Mouse (Mus musculus): ENCODE results near the gene Gm5168. TPM values are rescaled to one million over a fixed set of nuclear protein-coding genes. Genes with fewer than 3 reads are reported as not detected.
"Not testable (repeated sequence)": the region's sequence is repeated elsewhere in the genome, so short reads cannot be mapped to it uniquely, and the experiment has no call there.

The Gm5168 gene
- polyA plus RNA-seq (2016; fragmentation: Nextera tagmentation; extraction: Ambion mirVana), result not detected in 2 replicates

DNA sequence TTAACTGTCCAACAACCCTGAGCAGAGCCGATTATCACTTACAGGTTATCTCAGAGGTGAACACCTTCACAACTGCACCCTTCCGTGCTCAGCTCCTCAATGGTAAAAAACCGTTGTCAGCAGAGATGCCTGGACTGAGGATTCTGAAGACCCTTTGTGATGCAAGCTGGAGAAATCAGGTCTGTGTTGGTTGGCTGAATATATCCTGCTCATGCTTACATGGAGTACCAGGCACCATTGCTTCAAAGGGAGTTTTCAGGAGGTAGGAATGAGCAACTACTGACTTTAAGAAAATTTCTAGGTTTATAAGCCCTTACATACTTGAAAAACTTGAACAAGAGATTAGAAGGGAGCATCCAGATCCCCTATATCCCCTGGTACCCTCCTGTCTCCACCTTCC lies at the start of gene Gm5168:
TSS of gene Gm5168 (minus strand) at position 101 of the 400 bp plus-strand sequence.
- not testable (repeated sequence) for DNase-seq (ENCODE audit: low spot score); H3K4me3 ChIP-seq; H3K9me3 ChIP-seq (replicated peaks); H3K27me3 ChIP-seq (ENCODE audit: low read depth, poor library complexity, severe bottlenecking); H3K27ac ChIP-seq; H3K36me3 ChIP-seq; H3K4me1 ChIP-seq
- 83% methylated on average over 1 of the region's 3 CpGs for WGBS

Other genes starting within 250 kb of the Gm5168 start
- gene Gm2012, start 180.3 kb upstream of the Gm5168 start, polyA plus RNA-seq (2016; fragmentation: Nextera tagmentation; extraction: Ambion mirVana), result not detected in 2 replicates

Data from limb, embryonic 10.5 days (tissue).